Mouse (Mus musculus): Measurements from ENCODE around the gene Dpagt1.
"Not testable (repeated sequence)": the region's sequence is repeated elsewhere in the genome, so short reads cannot be mapped to it uniquely, and the experiment has no call there.

The Dpagt1 gene

GRCm38 (mm10) chr9:44337436-44338169, 11.8 kb downstream of the Dpagt1 start:
- peak; percentile 40 to 42 for DNase-seq (ENCODE audit: low spot score in 2 of 2)

GRCm38 (mm10) chr9:44338574-44338973, 12.8 kb downstream of the Dpagt1 start:
- DNase-seq (ENCODE audit: low spot score in 2 of 2): no peak

- peak in 1 of 2 experiments; percentile 49 for DNase-seq (ENCODE audit: low spot score in 2 of 2)
These were observed 15.7 kb downstream of the Dpagt1 start for GRCm38 (mm10) chr9:44341487-44341886.

- peak; percentile 84 to 90 for DNase-seq (ENCODE audit: low spot score in 2 of 2)
These were observed 16.4 kb downstream of the Dpagt1 start for GRCm38 (mm10) chr9:44342173-44342572.

GRCm38 (mm10) chr9:44342605-44343004, 16.8 kb downstream of the Dpagt1 start:
- DNase-seq (ENCODE audit: low spot score in 2 of 2): no peak

- peak; percentile 72 to 80 for DNase-seq (ENCODE audit: low spot score in 2 of 2)
These were observed 17.5 kb downstream of the Dpagt1 start for GRCm38 (mm10) chr9:44343290-44343689.

GRCm38 (mm10) chr9:44343781-44344421, 18.1 kb downstream of the Dpagt1 start, which contains the start of gene Hmbs:
Hmbs (minus strand) TSS chr9:44344228.
- peak; percentile 93 to 94 for DNase-seq (ENCODE audit: low spot score in 2 of 2)

GRCm38 (mm10) chr9:44345570-44346433, 20.0 kb downstream of the Dpagt1 start:
- DNase-seq (ENCODE audit: low spot score in 2 of 2): no peak

- no peak for DNase-seq (ENCODE audit: low spot score in 2 of 2)
These were observed 21.3 kb downstream of the Dpagt1 start for GRCm38 (mm10) chr9:44347166-44347565.

GRCm38 (mm10) chr9:44347621-44348020, 21.8 kb downstream of the Dpagt1 start:
- no peak for DNase-seq (ENCODE audit: low spot score in 2 of 2)

GRCm38 (mm10) chr9:44348546-44348945, 22.7 kb downstream of the Dpagt1 start:
- DNase-seq (ENCODE audit: low spot score in 2 of 2): no peak

- no peak for DNase-seq (ENCODE audit: low spot score in 2 of 2)
These were observed 25.6 kb downstream of the Dpagt1 start for GRCm38 (mm10) chr9:44351396-44351795.

GRCm38 (mm10) chr9:44352337-44352736, 26.5 kb downstream of the Dpagt1 start:
- no peak for DNase-seq (ENCODE audit: low spot score in 2 of 2)

- DNase-seq (ENCODE audit: low spot score in 2 of 2): no peak
These were observed 27.3 kb downstream of the Dpagt1 start for GRCm38 (mm10) chr9:44353142-44353541.

- DNase-seq (ENCODE audit: low spot score in 2 of 2): peak in 1 of 2 experiments; percentile 60
These were observed 31.4 kb downstream of the Dpagt1 start for GRCm38 (mm10) chr9:44357207-44357606.

GRCm38 (mm10) chr9:44361190-44361917, 35.5 kb downstream of the Dpagt1 start, which contains the start of gene Vps11:
Vps11 (minus strand) TSS chr9:44361670.
- DNase-seq (ENCODE audit: low spot score in 2 of 2): peak; percentile 92 to 97

- not testable (repeated sequence) for DNase-seq (ENCODE audit: low spot score in 2 of 2)
These were observed 36.1 kb downstream of the Dpagt1 start for GRCm38 (mm10) chr9:44361931-44362330.

GRCm38 (mm10) chr9:44364480-44364879, 38.7 kb downstream of the Dpagt1 start:
- peak in 1 of 2 experiments; percentile 59 for DNase-seq (ENCODE audit: low spot score in 2 of 2)

GRCm38 (mm10) chr9:44373386-44373785, 47.6 kb downstream of the Dpagt1 start:
- no peak for DNase-seq (ENCODE audit: low spot score in 2 of 2)

- DNase-seq (ENCODE audit: low spot score in 2 of 2): no peak
These were observed 50.3 kb downstream of the Dpagt1 start for GRCm38 (mm10) chr9:44376141-44376540.

GRCm38 (mm10) chr9:44377335-44377734, 51.5 kb downstream of the Dpagt1 start:
- not testable (repeated sequence) for DNase-seq (ENCODE audit: low spot score in 2 of 2)

Measured in spleen, postnatal 10 days (tissue).